Mouse (Mus musculus) bone marrow, adult 2 months (tissue): ENCODE data around the gene Cdk5rap2.

Source experiments
- CTCF ChIP-seq: fragments of 200-500 bp; IDR thresholded peaks from 2 replicates; pipeline ENCODE4 v1.5.1; 2011; ENCODE audit warnings: low read length, control low read depth; ENCODE audit not compliant: control insufficient read depth, insufficient read depth
- POLR2A ChIP-seq: fragments of 200-500 bp; IDR thresholded peaks from 2 replicates; pipeline ENCODE4 v1.6.1; 2011; ENCODE audit warnings: low read depth, mild to moderate bottlenecking, control low read depth, low read length, borderline replicate concordance; ENCODE audit not compliant: control insufficient read depth

DNA sequence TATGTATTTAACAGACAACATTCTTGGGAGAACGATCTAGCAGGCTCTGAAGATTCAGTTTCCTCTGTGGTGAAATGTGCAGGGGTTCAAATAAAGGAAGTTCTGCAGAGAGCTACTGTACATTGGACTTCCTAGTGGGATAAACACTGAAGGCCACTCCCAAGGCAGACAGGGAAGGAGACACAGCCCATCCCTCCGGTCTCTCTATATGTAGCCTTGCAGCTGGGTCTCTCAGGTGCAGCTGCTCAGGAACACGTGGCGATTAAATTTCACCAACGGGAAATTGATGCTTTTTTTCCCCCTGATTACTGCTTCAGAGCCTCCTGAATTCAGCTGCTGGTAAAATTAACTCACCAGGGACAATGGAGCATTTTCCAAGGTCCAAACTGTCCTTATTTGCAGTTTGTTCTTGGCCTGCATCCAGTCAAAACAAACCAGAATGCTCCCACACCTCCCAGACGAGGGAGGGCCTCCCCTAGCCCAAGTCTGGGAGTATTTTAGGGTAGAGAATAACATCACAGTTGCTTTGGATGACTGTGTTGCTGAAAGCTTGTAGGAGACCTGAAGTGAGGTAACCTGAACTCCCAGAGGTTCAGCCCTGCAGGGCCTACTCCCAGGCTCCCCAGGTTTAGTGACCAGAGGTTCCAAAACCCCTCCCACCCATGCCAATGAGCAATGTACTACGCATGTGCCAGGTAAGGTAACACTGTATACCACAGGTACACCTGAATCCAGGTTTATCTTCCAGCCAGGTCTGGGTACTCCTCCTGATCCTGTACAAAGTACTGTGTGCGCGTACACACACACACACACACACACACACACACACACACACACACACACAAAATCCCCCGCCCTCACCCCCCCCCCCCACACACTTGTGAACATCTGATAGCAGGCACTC is 189.7 kb downstream of the Cdk5rap2 start:
- TF ChIP-seq POLR2A = no peak
- TF ChIP-seq CTCF = no peak
